Mouse (Mus musculus): ENCODE measurements at regions not wholly inside any gene's neighbourhood (a gene's known extent, or its start where the extent isn't known, plus 50 kb on each side); places are given as distances from the start of the nearest gene placed in this dataset.

GRCm38 (mm10) chr13:47397726-47398350 is 275.4 kb downstream of the Rnf144b start:
- no peak for ATAC-seq (replicated peaks; ENCODE audit: low read depth, poor library complexity, severe bottlenecking)

DNA sequence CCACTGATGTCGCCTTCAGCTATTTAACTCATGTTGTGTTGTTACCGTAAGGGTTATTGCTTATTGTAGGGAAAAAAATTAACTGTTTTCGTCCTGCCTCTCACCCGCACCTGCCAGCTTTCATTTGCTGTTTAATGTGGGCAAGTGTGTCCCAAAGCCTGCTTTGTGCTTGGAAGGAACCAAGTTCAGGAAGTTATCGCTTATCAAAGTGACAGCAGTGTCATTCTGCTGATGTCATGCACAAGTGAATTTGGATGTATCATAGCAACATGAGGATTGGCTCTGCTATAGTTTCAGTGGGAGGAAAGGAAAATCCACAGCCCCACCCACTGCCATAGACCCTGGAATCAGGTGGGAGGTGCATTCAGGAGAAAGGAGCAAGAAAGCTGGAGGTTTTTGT is 276.5 kb downstream of the Rnf144b start:
- no peak for ATAC-seq (replicated peaks; ENCODE audit: low read depth, poor library complexity, severe bottlenecking)

GRCm38 (mm10) chr13:47413261-47413660 is 290.8 kb downstream of the Rnf144b start:
- no peak for ATAC-seq (replicated peaks; ENCODE audit: low read depth, poor library complexity, severe bottlenecking)

- no peak for ATAC-seq (replicated peaks; ENCODE audit: low read depth, poor library complexity, severe bottlenecking)
These were observed 291.5 kb downstream of the Rnf144b start for GRCm38 (mm10) chr13:47413940-47414339.

GRCm38 (mm10) chr13:47429856-47430365 is 307.5 kb downstream of the Rnf144b start:
- ATAC-seq (replicated peaks; ENCODE audit: low read depth, poor library complexity, severe bottlenecking): no peak

DNA sequence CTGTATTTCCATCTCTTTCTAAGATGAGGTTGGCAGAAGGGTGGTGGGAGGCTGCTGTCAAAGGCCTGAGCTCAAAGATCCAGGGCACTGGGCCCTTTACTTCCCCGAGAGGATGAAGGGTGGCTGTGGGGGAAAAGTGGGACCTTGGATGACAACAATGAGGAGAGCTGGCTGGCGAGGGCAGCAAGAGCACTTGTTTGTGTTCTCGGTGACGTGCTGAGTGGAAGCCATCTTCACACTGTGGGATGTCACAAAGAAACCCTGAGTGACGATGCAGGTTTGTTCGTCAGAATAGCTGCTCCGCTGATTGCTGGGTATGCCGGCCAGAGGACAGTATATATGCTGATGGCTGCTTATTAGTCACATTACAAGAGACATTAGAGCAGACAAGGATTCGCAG is 308.0 kb downstream of the Rnf144b start:
- no peak for ATAC-seq (replicated peaks; ENCODE audit: low read depth, poor library complexity, severe bottlenecking)

DNA sequence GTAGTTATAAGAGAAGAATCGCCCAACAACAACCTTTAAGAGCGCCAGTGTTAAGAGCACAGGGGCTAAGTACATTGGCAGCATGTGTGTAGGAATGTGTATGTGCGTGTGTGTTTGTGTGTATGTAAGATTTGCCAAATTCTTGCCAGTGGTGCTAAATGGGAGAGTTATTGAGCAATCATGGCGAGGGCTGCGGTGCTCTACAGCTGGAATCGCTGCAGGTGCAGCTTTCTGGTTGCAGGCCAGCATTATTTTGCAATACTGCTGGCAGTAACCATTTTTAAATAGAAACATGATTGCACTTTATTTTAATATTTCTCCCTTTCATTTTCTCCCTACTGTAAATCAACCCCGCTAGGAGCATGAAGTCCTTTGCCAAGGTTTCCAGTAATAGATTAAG is 313.2 kb downstream of the Rnf144b start:
- ATAC-seq (replicated peaks; ENCODE audit: low read depth, poor library complexity, severe bottlenecking): no peak

GRCm38 (mm10) chr13:47444876-47445275 is 322.4 kb downstream of the Rnf144b start:
- no peak for ATAC-seq (replicated peaks; ENCODE audit: low read depth, poor library complexity, severe bottlenecking)

DNA sequence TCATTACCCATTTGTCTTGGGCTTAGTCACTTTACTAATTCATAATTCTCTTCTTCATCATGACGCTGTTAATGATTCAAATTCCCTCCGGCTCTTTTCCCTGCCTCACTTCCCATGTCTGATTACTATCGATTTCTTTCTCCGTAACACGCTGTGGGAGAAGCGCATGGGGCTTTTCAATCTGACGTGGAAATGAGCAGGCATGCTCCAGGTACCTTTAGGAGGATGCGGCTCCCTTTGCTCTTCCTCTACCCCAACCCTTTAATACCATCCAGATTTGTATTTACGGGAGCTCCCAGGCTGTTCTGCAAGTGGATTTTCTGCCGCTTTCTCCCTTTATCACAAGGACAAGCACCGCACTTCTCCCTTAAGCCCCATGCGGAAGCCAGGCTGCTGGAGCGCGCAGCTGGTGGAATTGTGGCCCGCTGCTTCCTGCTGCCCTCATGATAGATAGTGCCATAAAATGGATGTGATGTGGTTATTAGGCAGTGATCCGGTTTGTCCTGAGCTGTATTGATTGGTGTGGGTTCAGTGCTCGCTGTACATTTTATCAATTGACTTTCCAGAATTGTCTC is 329.8 kb downstream of the Rnf144b start:
- no peak for ATAC-seq (replicated peaks; ENCODE audit: low read depth, poor library complexity, severe bottlenecking)

DNA sequence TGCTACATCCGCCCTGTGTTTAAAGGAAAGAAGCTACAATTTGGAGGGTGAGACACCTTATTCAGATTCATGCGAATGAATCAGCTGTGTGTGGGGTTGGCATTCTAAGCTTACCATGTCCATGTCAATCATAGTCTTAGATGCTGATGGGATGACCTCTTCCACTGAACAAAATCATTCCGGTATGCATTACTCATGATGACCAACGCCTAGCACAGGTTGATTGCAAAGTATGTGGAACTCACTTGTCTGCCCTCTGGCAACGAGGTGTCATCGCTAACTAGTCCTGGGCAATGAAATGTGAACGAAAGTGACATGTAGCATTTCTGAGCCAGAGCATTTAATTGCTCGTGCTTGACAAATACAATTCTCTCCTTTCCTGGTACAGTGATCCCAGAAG is 339.7 kb downstream of the Rnf144b start:
- ATAC-seq (replicated peaks; ENCODE audit: low read depth, poor library complexity, severe bottlenecking): no peak

GRCm38 (mm10) chr13:47471543-47472213 is 349.2 kb downstream of the Rnf144b start:
- ATAC-seq (replicated peaks; ENCODE audit: low read depth, poor library complexity, severe bottlenecking): no peak

- ATAC-seq (replicated peaks; ENCODE audit: low read depth, poor library complexity, severe bottlenecking): no peak
These were observed 357.7 kb downstream of the Rnf144b start for GRCm38 (mm10) chr13:47480159-47480558.

GRCm38 (mm10) chr13:47484819-47485218 is 362.4 kb downstream of the Rnf144b start:
- no peak for ATAC-seq (replicated peaks; ENCODE audit: low read depth, poor library complexity, severe bottlenecking)

- no peak for ATAC-seq (replicated peaks; ENCODE audit: low read depth, poor library complexity, severe bottlenecking)
These were observed 363.7 kb downstream of the Rnf144b start for GRCm38 (mm10) chr13:47486111-47486510.

DNA sequence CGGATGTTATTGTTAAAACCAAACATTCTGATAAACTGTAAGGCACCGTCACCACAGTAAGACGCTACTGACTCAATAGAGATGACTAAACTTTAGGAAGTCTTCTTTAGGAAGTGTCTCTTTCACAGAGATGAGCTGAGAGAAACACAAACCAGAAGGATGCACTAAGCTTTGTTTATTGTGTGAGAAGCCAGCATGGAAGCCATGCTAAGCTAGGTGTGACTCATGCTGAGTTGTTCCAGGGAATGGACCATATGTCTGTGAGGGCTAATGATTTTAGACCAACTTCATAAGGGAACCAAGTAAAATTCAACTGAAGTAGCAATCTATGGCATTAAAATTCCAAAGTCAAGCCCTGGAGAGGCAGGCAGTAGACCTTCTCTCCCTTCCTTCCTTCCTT is 364.2 kb downstream of the Rnf144b start:
- ATAC-seq (replicated peaks; ENCODE audit: low read depth, poor library complexity, severe bottlenecking): no peak

DNA sequence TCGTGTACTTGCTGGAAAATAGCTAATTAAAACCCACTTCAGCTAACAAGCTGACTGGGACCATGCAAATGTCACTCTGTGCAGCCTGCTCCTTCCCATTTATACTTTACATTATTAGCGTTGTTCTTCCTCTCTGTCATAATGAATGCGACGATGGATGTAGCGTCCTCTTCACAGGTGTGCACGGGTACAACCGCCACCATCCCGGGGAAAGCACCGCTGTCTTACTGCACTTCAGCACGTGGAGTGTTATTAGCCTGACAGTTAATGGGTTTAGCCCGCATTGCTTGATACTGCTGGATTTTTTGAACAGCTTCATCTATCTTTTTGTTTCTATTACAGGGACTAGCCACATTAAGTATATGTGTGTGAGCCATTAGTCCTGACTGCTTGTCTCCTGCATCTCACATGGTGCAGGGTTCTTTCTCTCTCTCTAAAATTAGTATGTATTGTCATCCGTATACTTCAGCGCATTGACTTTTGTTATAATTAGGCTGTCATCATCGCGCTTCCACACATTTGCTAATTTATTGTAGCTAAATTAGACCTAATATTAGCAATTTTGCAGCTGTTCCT is 383.0 kb downstream of the Rnf144b start:
- ATAC-seq (replicated peaks; ENCODE audit: low read depth, poor library complexity, severe bottlenecking): no peak

DNA sequence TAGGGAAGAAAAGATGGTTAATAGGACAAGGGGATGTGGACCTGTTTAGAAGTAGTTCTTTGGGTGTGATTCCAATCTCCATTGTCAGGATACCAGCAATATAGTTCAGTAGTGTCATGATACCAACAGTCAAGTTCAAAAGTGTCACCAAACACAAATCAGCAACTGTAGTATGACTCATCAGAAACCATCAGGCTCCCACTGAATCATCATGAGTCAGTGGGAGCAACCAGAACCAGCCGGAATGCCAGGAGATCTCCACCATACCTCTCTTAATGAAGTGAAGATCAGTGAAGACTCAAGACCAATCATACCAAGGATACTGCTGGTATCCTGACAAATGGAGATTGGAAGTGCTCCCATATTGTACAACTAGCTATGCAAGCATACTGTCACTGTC is 410.5 kb downstream of the Rnf144b start:
- ATAC-seq (replicated peaks; ENCODE audit: low read depth, poor library complexity, severe bottlenecking): no peak

- no peak for ATAC-seq (replicated peaks; ENCODE audit: low read depth, poor library complexity, severe bottlenecking)
These were observed 414.7 kb downstream of the Rnf144b start for GRCm38 (mm10) chr13:47537156-47537555.

DNA sequence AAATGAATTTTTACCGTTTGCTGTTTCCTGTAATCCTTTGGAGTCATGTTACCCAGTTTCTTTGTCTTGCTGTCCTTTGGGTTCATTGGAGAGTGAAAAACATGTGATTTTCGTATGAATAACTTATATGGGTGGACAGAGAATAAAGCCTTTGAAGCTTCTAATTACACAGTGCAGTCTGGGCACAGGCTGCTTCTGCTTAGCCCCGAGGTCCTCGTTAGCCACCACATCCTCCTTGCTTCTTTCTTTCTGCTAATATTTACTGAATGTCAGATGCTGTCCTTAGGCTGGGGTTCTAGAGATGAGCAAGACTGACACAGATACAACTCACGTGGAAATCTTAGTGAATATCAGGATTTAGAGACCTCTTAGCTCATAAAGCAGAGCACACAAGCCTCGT is 427.2 kb downstream of the Rnf144b start:
- ATAC-seq (replicated peaks; ENCODE audit: low read depth, poor library complexity, severe bottlenecking): no peak

- no peak for ATAC-seq (replicated peaks; ENCODE audit: low read depth, poor library complexity, severe bottlenecking)
These were observed 429.8 kb downstream of the Rnf144b start for GRCm38 (mm10) chr13:47552251-47552650.

- ATAC-seq (replicated peaks; ENCODE audit: low read depth, poor library complexity, severe bottlenecking): no peak
These were observed 431.7 kb downstream of the Rnf144b start for GRCm38 (mm10) chr13:47554198-47554597.
